Mouse (Mus musculus) erythroblast, adult 5-6 weeks (primary cell): ENCODE data around the gene Olfr10. TPM values are rescaled to one million over a fixed set of nuclear protein-coding genes. Genes with fewer than 3 reads are reported as not detected.
"Not testable (repeated sequence)": the region's sequence is repeated elsewhere in the genome, so short reads cannot be mapped to it uniquely, and the experiment has no call there.

Experiments
- ATAC-seq: replicated peaks from 2 replicates; pipeline ENCODE4 v1.8.0; 2016; ENCODE audit warnings: moderate number of reproducible peaks, mild to moderate bottlenecking, moderate TSS enrichment, inconsistent platforms; ENCODE audit not compliant: poor library complexity, low FRiP score, severe bottlenecking
- total RNA-seq, 2 experiments: library from RNA; stranded (forward) in 1 of 2; stranded (reverse) in 1 of 2; fragments of 150-400 nt in 1 of 2; fragments of 200-764, 138-1000 nt in 1 of 2; gene quantifications; 2 replicates each; pipeline versions ENCODE4 v1.2.3 to v1.2.4; 2015 to 2017; ENCODE audit warnings: low replicate concordance in 2 of 2

Olfr10 gene
- total RNA-seq, 2 experiments from 2014 or later: not detected

- no peak for ATAC-seq
These were observed 11.8 kb upstream of the Olfr10 start for GRCm38 (mm10) chr11:49292777-49293176.

GRCm38 (mm10) chr11:49308547-49308946, 4.0 kb downstream of the Olfr10 start:
- not testable (repeated sequence) for ATAC-seq

DNA sequence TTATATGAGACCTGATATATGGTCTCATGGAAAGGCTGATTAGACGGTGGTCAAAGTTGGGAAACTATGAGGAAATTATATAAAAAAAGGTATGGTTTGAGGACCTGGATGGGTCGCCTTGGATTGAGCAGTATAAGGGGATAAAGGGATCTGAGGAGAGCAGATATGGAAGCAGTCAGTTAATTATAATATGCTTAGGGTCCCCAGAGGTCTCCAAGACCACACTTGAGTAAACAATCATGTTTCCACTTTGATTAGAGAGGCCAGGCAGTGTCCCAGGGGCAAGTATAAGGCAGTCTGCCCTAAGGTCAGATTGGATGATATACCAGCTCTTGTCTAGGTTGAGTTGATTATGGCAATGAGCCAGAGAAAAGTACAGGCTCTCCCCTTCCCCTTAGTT, 17.9 kb downstream of the Olfr10 start, which contains the start of gene Olfr1391:
Olfr1391 (plus strand) TSS at position 301 of the 400 bp plus-strand sequence.
- no peak for ATAC-seq

- ATAC-seq: no peak
These were observed 22.2 kb downstream of the Olfr10 start for GRCm38 (mm10) chr11:49326726-49327125.

- ATAC-seq: no peak
These were observed 25.1 kb downstream of the Olfr10 start for GRCm38 (mm10) chr11:49329686-49330085.

DNA sequence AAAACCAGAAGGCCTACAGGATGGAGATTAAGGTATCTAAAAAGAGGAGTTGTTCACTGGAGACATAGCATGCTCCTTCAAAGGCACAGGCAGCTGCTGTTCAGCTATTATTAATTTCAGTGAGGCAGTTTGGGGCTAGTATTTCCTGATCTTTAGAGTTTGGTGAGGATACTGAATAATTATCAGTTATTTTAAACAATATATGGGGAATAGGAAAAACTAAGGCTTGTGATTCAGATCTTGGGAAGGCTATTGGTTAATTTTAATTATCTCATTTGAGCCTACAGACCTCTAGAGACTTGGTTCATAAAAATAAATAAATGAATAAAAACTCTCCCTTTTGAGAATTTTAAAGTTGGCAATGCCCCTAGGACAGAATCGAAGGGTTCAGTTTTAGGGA, 30.3 kb downstream of the Olfr10 start, which contains the start of gene Olfr1390:
Olfr1390 (plus strand) TSS at position 301 of the 400 bp plus-strand sequence.
- ATAC-seq: no peak

GRCm38 (mm10) chr11:49337150-49337832, 32.8 kb downstream of the Olfr10 start:
- ATAC-seq: no peak

Other genes starting within 250 kb of the Olfr10 start
- gene Tgtp2, start 240.5 kb upstream of the Olfr10 start, total RNA-seq (2015; ENCODE audit: low replicate concordance): 18.2 and 28.2 TPM in 2 replicates
- gene Tgtp2, start 240.5 kb upstream of the Olfr10 start, total RNA-seq (2017; ENCODE audit: low replicate concordance): 28.4 and 51.8 TPM in 2 replicates
- 33.2 and 37.5 TPM in 2 replicates for gene Ifi47, start 228.2 kb upstream of the Olfr10 start, total RNA-seq (2015; ENCODE audit: low replicate concordance)
- 15.9 and 29.4 TPM in 2 replicates for gene Ifi47, start 228.2 kb upstream of the Olfr10 start, total RNA-seq (2017; ENCODE audit: low replicate concordance)
- gene Olfr1396, start 189.9 kb upstream of the Olfr10 start, total RNA-seq (2015; ENCODE audit: low replicate concordance): not detected in 2 replicates
- gene Olfr1396, start 189.9 kb upstream of the Olfr10 start, total RNA-seq (2017; ENCODE audit: low replicate concordance): not detected in 2 replicates
- gene Olfr1395, start 162.5 kb upstream of the Olfr10 start, total RNA-seq (2015; ENCODE audit: low replicate concordance): not detected in 2 replicates
- gene Olfr1395, start 162.5 kb upstream of the Olfr10 start, total RNA-seq (2017; ENCODE audit: low replicate concordance): not detected in 2 replicates
- not detected in 2 replicates for gene Olfr1394, start 150.4 kb upstream of the Olfr10 start, total RNA-seq (2015; ENCODE audit: low replicate concordance)
- gene Olfr1394, start 150.4 kb upstream of the Olfr10 start, total RNA-seq (2017; ENCODE audit: low replicate concordance): not detected in 2 replicates
- gene Btnl9, start 117.6 kb upstream of the Olfr10 start, total RNA-seq (2015; ENCODE audit: low replicate concordance): 0.84 and 2.3 TPM in 2 replicates
- gene Btnl9, start 117.6 kb upstream of the Olfr10 start, total RNA-seq (2017; ENCODE audit: low replicate concordance): 3.1 and 5.7 TPM in 2 replicates
- 18.6 and 25.4 TPM in 2 replicates for gene Zfp62, start 101.4 kb upstream of the Olfr10 start, total RNA-seq (2015; ENCODE audit: low replicate concordance)
- gene Zfp62, start 101.4 kb upstream of the Olfr10 start, total RNA-seq (2017; ENCODE audit: low replicate concordance): 14.8 and 28.9 TPM in 2 replicates
- 9.0 and 10.2 TPM in 2 replicates for gene Mgat1, start 60.5 kb upstream of the Olfr10 start, total RNA-seq (2015; ENCODE audit: low replicate concordance)
- 11.4 and 17.0 TPM in 2 replicates for gene Mgat1, start 60.5 kb upstream of the Olfr10 start, total RNA-seq (2017; ENCODE audit: low replicate concordance)
- gene Olfr1393, start 26.4 kb upstream of the Olfr10 start, total RNA-seq (2015; ENCODE audit: low replicate concordance): not detected in 2 replicates
- not detected in 2 replicates for gene Olfr1393, start 26.4 kb upstream of the Olfr10 start, total RNA-seq (2017; ENCODE audit: low replicate concordance)
- gene Olfr1392, start 19.5 kb upstream of the Olfr10 start, total RNA-seq (2015; ENCODE audit: low replicate concordance): not detected in 2 replicates
- gene Olfr1392, start 19.5 kb upstream of the Olfr10 start, total RNA-seq (2017; ENCODE audit: low replicate concordance): not detected in 2 replicates
- not detected in 2 replicates for gene Olfr1391, start 18.0 kb downstream of the Olfr10 start, total RNA-seq (2015; ENCODE audit: low replicate concordance)
- 0.34 TPM in 1 of 2 replicates, not detected in the other for gene Olfr1391, start 18.0 kb downstream of the Olfr10 start, total RNA-seq (2017; ENCODE audit: low replicate concordance)
- not detected in 2 replicates for gene Olfr1390, start 30.4 kb downstream of the Olfr10 start, total RNA-seq (2015; ENCODE audit: low replicate concordance)
- 0.09 TPM in 1 of 2 replicates, not detected in the other for gene Olfr1390, start 30.4 kb downstream of the Olfr10 start, total RNA-seq (2017; ENCODE audit: low replicate concordance)
- gene Olfr1389, start 118.3 kb downstream of the Olfr10 start, total RNA-seq (2015; ENCODE audit: low replicate concordance): not detected in 2 replicates
- gene Olfr1389, start 118.3 kb downstream of the Olfr10 start, total RNA-seq (2017; ENCODE audit: low replicate concordance): not detected in 2 replicates
- 0.21 and 2.1 TPM in 2 replicates for gene Olfr1388, start 131.9 kb downstream of the Olfr10 start, total RNA-seq (2015; ENCODE audit: low replicate concordance)
- gene Olfr1388, start 131.9 kb downstream of the Olfr10 start, total RNA-seq (2017; ENCODE audit: low replicate concordance): 5.9 and 6.3 TPM in 2 replicates
- gene Olfr1387, start 150.6 kb downstream of the Olfr10 start, total RNA-seq (2015; ENCODE audit: low replicate concordance): not detected in 2 replicates
- gene Olfr1387, start 150.6 kb downstream of the Olfr10 start, total RNA-seq (2017; ENCODE audit: low replicate concordance): not detected in 2 replicates
- gene Olfr1386, start 160.3 kb downstream of the Olfr10 start, total RNA-seq (2015; ENCODE audit: low replicate concordance): not detected in 2 replicates
- not detected in 2 replicates for gene Olfr1386, start 160.3 kb downstream of the Olfr10 start, total RNA-seq (2017; ENCODE audit: low replicate concordance)
- not detected in 2 replicates for gene Olfr1385, start 184.3 kb downstream of the Olfr10 start, total RNA-seq (2015; ENCODE audit: low replicate concordance)
- gene Olfr1385, start 184.3 kb downstream of the Olfr10 start, total RNA-seq (2017; ENCODE audit: low replicate concordance): not detected in 2 replicates
- not detected in 2 replicates for gene Olfr1384, start 202.0 kb downstream of the Olfr10 start, total RNA-seq (2015; ENCODE audit: low replicate concordance)
- not detected in 2 replicates for gene Olfr1384, start 202.0 kb downstream of the Olfr10 start, total RNA-seq (2017; ENCODE audit: low replicate concordance)
- gene Olfr1383, start 214.9 kb downstream of the Olfr10 start, total RNA-seq (2015; ENCODE audit: low replicate concordance): not detected in 2 replicates
- not detected in 2 replicates for gene Olfr1383, start 214.9 kb downstream of the Olfr10 start, total RNA-seq (2017; ENCODE audit: low replicate concordance)
- not detected in 2 replicates for gene Olfr1382, start 223.5 kb downstream of the Olfr10 start, total RNA-seq (2015; ENCODE audit: low replicate concordance)
- not detected in 2 replicates for gene Olfr1382, start 223.5 kb downstream of the Olfr10 start, total RNA-seq (2017; ENCODE audit: low replicate concordance)
- gene Olfr1381, start 238.7 kb downstream of the Olfr10 start, total RNA-seq (2015; ENCODE audit: low replicate concordance): not detected in 2 replicates
- not detected in 2 replicates for gene Olfr1381, start 238.7 kb downstream of the Olfr10 start, total RNA-seq (2017; ENCODE audit: low replicate concordance)